Mouse (Mus musculus) splenic B cell, adult 2 months (primary cell): ENCODE results near the gene Tmem178.

Source experiments
- DNase-seq: peaks from one replicate; pipeline ENCODE4 v3.0.0-alpha.2; 2011; ENCODE audit warnings: low read depth, low spot score
- H3K27me3 ChIP-seq: 2 replicates; pipeline ENCODE4 v1.6.1; 2012; ENCODE audit warnings: mild to moderate bottlenecking, low read length, moderate library complexity, mixed read lengths; ENCODE audit not compliant: control insufficient read depth, poor library complexity, insufficient read depth, severe bottlenecking
- H3K36me3 ChIP-seq: 2 replicates; pipeline ENCODE4 v1.6.1; 2012; ENCODE audit warnings: mild to moderate bottlenecking, low read length, moderate library complexity, mixed read lengths; ENCODE audit not compliant: control insufficient read depth, poor library complexity, insufficient read depth, severe bottlenecking

The Tmem178 gene

DNA sequence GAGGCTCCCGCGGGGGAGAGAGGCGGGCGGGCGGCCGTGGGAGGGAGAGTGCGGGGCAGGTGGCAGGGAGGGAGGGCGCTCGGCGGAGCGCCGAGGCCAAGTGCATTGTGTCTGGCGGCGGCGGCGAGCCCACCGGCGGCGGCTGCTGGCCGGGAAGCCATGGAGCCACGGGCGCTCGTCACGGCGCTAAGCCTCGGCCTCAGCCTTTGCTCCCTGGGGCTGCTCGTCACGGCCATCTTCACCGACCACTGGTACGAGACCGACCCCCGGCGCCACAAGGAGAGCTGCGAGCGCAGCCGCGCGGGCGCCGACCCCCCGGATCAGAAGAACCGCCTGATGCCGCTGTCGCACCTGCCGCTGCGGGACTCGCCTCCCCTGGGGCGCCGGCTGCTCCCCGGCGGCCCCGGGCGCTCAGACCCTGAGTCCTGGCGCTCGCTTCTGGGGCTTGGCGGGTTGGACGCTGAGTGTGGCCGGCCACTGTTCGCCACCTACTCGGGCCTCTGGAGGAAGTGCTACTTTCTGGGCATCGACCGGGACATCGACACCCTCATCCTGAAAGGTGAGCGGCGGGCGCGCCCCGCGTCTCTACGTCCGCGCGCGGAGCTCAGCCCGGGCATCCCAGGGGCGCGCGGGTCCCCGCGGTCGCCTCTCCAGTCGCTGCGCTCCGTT, at the start of gene Tmem178:
Tmem178 (plus strand) TSS at position 103 of the 669 bp plus-strand sequence.
- H3K36me3 ChIP-seq: no peaks in the 10 kb centered on the region
- H3K27me3 ChIP-seq: 0 out of 2 replicates have a peak, but pooled peaks cover 2% of the 10 kb centered on the region
- no peak for DNase-seq

DNA sequence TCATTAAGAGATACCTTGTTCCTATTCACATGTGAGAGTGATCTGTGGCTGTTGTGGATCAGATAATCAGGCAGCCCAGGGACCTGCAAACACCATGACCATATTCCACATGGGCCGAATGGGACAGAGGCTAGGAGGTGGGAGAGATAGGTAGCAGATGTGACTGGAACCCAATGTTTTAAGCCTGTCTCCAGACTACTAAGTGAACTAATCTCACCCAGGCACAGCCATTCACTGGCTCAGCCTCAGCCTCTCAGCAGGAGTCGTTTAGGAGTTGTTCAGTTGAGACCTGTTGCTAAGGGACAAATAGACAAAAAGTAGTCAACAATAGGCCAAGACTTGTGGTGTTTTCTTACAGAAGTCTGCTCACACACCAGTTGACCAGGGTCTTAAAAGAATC, 48.0 kb upstream of the Tmem178 start:
- no peak for DNase-seq

DNA sequence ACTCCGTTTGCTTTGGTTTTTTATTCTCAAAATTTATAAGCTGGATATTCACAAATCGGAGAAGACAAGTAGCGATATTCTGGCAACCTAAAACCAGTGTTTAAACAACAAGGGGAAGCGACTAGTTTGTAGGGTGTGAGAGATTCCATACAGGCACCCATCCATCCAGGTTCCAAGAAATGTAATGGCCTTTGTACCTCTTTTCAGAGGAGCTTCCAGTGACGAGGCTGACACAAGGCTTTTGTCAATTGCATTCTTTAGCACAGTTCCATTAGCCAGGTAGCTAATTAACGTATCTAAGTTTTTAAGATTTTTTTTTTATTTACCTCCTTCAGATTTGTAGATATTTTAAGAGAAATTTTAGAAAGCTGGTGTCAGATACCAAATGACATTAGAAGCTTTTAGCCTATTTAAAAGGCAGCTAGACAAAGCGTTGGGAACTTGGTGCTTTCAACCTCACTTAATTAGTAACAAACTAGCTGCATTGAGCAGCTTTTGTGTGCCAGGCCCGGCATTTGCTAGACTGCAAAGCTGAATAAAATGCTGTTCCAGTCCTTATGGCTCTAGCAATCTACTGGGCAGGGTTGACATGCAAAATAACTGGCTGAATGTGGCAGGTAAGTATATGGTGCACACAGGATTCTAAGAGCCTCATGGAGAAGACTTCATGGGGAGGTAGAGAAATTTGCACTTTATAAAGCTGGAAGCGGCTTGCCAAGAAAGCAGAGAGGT, 46.6 kb upstream of the Tmem178 start:
- H3K36me3 ChIP-seq: no peaks in the 10 kb centered on the region
- DNase-seq: no peak
- H3K27me3 ChIP-seq: no peaks in the 10 kb centered on the region

More for the DNA sequence above, 48.0 kb upstream of the Tmem178 start:
- Histone ChIP-seq H3K36me3 (no peaks in the 10 kb centered on the region), H3K27me3 (no peaks in the 10 kb centered on the region)

DNA sequence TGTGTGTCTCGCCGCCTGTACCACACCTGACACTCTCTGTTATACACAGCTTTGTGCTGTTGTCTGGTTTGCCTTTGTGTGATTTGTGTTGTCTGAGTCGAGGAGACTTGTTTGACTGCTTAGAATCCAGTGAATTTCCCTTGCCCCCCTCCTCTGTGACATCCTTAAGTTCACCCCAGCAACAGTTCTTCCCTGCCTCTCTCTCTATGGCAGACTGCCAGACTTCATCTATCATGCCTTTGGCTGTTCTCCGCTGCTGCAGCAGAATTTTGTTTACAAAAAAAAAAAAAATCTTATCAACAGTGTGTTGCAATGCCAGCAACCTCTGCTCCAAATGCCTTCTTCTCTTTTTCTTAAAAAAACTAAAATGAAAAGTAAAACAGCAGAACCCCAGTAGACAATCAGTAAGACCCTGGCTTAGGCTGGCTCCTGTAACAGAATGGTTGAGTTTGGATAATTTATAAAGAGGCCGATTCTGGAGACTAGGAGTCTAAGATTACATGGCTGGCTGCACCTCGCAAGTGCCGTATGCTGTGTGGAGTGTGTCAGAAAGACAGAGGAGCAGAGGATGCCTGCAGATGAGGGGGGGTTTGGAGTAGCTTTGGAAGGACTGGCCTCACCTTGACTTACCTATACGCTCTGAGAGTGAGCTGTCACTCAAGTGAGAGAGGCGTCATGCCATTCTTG, 44.8 kb upstream of the Tmem178 start:
- Histone ChIP-seq H3K36me3 (no peaks in the 10 kb centered on the region), H3K27me3 (no peaks in the 10 kb centered on the region)
- DNase-seq: no peak

DNA sequence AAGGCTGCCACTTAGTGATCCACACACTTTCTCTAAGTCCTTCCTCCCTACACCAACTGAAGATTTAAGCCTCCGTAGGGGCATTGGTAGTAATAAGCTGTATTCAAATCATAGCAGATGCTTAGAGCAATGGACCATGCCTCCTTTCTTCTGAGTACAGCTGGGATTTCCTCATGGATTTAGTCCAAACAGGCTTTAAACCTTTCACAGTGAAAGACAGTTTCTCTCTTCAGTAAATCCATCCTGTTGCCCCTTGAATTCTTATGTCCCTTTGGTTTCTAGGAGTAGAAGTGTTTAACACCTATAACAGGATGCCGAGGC, 44.3 kb upstream of the Tmem178 start:
- DNase-seq: no peak
- Histone ChIP-seq H3K36me3 (no peaks in the 10 kb centered on the region), H3K27me3 (no peaks in the 10 kb centered on the region)

DNA sequence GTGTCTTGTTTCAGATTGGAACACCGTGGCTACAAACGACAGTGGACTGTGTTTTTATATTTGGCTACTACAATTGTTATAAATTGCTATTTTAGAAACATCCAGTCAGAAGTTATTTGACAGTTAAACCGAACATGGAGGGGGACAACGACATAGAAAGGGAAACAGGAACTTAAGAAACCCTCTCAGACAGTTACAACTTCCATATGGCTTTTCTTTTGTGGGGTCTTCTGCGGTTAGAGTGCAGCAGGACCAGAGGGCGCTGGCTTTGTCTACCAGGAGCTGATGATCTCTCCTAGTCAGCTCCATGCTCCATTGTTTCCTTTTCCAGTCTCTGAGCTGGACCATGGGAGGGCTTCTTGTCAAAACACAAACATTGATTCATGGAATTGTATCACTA, 42.5 kb upstream of the Tmem178 start:
- Histone ChIP-seq H3K36me3 (no peaks in the 10 kb centered on the region), H3K27me3 (no peaks in the 10 kb centered on the region)
- DNase-seq: no peak

DNA sequence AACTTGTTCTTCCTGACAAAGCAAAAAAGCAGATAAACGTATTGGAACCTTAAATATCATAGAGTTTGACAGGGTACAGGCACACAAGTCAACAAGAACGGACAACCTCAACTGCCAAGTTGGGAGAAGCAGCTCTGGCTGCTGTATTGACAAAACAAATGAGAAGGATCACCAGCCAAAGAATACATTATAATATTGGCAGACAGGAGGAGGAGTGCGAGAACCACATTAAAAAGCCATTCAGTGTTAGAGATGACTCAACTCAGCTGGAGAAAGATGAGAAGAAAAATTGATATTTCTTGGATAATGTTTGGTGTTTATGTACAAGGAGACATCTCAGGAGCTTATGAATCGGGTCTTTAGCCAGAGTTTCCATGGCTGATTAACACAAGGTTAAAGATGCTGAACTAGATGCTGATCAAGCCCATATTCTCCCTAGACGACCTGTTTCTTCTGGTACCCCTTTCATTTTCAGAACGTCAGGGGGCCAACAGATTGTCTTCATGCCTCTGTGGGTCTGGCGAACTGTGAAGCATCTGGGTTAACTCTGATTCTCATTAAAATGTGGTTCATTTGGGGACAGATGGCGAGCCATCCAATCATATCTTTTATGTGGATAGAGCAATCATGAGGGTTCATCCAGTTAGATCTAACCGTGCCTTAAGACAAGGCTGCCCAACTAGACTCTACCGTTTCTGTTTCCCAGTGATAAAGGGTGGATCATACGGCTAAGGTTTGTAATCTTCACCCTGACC, 41.1 kb upstream of the Tmem178 start:
- H3K27me3 ChIP-seq: no peaks in the 10 kb centered on the region
- DNase-seq: no peak
- no peaks in the 10 kb centered on the region for H3K36me3 ChIP-seq

DNA sequence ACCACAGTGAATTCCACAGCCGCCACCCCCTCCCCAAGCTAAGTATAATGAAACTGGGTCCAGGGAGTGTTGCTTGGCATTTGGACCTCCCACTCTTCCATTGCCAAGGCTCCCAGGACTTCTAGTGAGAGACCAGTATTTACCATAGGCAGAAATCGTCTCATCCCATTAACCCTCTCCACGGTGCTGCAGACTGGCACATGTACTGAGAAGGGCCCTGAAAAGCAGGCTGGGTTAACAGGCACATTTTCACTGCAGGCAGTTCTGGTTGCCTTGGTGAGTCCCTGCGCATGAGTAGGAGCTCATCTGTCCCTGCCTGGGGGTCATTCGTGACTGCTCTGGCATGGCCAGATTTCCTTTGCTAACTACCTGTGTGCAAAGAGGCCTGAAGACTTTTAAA, 40.4 kb upstream of the Tmem178 start:
- DNase-seq: no peak
- Histone ChIP-seq H3K36me3 (no peaks in the 10 kb centered on the region), H3K27me3 (no peaks in the 10 kb centered on the region)

DNA sequence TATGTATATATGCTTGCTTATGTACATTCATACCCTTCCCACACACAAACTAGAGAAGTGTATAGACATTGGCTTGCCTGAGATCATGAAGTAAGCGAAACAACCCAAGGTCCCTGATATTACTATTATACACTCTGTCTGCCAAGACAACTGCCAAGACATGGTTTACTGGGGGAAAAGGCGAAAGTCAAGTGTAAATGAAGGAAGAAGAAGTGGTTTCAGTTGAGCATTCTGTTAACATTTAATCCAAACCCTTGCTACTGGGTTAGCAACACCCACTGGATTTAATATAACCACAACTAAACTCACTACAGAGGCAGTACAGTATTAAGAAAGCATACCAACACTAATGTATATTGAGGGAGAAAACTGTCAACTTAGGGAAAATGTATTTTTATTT, 28.8 kb upstream of the Tmem178 start:
- H3K36me3 ChIP-seq: no peaks in the 10 kb centered on the region
- no peaks in the 10 kb centered on the region for H3K27me3 ChIP-seq
- DNase-seq: no peak

DNA sequence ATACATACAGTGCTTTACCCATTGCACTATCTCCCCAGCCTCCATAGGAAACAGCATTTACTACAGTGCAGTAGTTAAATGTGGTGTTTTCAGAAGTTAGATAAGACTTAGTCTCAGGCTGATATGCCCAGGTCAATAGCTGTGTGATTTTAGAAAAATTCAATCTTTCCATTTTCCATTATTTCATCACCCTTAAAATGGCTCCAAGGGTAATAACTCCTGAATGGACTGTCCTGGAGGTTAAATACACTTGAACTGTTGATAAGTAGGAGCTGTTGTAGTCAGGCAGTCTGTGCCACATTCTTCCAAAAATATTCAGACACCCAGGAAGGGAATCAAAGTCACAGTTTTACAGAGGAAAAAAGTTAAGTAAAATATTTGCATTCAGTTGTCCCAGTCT, 25.2 kb upstream of the Tmem178 start:
- H3K36me3 ChIP-seq: no peaks in the 10 kb centered on the region
- DNase-seq: no peak
- H3K27me3 ChIP-seq: no peaks in the 10 kb centered on the region

DNA sequence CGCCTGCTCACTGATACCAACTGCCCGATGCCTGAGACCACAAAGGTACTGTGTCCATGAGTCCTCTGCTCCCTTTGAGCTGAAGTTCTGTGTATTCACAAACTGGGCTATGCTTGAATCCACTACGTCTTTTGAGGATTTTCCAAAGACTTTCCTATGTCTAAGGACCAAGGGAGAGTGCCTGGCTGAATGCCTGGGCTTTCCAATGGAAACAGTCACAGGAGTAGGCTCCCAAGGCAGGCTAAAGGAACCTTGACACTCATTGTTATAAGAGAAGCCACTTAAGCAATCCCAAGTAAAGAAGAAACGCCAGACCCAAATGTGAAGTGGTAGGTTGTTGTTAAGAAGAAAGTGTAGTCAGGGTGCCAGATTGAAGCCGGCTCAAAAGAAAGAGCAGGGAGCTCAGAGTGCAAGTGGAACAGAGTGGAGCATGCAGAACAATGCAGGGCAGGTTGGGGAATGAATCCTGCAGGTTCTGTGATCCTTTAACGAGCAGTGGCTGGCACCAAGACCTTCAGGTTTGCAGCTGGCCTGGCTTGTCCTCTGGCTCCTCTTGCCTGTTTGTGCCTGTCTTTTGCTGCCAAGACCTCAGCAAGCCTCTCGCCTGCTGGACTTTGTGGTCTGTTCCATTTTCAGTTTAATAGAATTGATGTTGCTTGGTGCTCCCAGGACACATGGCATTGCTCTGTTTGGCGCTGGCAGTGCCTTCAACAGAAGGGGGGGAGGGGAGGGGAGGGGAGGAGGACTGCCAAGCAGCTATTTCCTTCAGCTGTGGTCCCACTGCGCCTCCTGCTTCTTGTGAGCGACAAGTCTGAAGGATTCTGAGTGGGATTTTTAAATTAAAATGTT, 22.9 kb upstream of the Tmem178 start:
- Histone ChIP-seq H3K27me3 (no peaks in the 10 kb centered on the region), H3K36me3 (no peaks in the 10 kb centered on the region)
- DNase-seq: no peak

DNA sequence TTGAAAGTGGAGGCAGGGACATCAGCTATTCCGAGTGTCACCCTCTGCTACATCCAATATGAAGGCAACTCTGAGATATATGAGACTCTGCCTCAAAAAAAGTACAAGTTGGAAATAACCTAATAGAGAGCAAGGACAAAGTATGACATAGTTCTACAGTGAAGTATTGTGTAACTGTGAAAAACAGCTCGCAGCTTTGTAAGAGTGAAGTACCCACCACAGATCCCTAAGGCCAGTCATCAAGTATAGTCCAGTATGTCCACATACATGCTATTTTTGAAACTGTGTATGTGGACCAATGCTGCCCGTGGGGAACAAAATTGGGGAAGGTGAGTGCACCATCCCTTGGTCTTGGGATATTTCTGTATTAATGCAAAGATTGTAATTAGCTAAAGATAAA, 18.9 kb upstream of the Tmem178 start:
- no peak for DNase-seq
- H3K27me3 ChIP-seq: no peaks in the 10 kb centered on the region
- no peaks in the 10 kb centered on the region for H3K36me3 ChIP-seq

DNA sequence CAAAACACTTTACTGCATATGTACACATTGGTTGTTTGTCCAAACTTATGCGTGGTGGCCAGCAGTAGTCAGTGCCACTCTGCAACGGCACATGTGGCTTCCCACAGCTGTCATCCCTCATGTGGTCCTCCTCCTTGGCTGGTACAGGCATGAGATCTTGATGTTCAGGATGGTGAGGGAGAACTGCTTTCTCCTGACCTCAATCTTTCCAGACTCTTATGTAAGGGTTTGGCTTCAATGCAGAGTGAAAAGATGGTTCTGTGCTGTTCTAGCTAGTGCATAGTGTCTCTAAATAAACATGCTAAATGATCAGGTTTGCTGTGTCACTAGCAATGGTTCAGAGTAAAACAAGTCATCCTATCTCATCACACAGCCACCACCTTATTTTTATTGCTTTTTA, 17.3 kb upstream of the Tmem178 start:
- no peaks in the 10 kb centered on the region for H3K36me3 ChIP-seq
- no peak for DNase-seq
- no peaks in the 10 kb centered on the region for H3K27me3 ChIP-seq

DNA sequence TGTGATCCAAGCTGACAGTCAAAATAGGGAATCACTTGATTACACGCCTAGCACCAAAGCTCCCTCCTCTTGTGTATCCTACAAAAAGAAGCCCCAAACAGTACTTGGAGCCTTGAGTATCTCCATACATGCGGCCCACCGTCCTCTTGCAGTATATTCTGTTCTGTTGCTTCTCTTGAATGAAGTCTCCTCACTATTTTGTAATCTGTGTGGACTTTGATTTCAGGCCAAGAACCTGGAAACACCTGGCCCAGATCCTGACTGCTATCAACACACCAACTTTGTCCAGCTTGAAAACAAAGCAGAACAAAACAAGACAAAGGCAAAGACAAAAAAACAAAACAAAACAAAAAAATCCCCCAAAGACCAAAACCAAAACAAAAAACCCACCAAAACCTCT, 11.7 kb upstream of the Tmem178 start:
- H3K36me3 ChIP-seq: no peaks in the 10 kb centered on the region
- H3K27me3 ChIP-seq: no peaks in the 10 kb centered on the region
- DNase-seq: no peak
